Comparison of ENCODE assay signal across 8 mouse cellular contexts in genomic region chr12:24832438-24832837, GRCm38 (mm10). TPM values are rescaled to one million over a fixed set of nuclear protein-coding genes. Genes with fewer than 3 reads are reported as not detected.
DNase-seq lines count a peak whose midpoint lies in the region; ATAC-seq and TF ChIP-seq lines count a peak whose summit lies in the region.

No protein-coding gene starts in this region.

- peaks cover 2% of the 10 kb centered on the region for H3K36me3 ChIP-seq in heart, adult 2 months (ENCODE audit: control insufficient read depth, insufficient read depth, low read length)
- no peaks in the 10 kb centered on the region for H3K36me3 ChIP-seq in E14TG2a.4 (ENCODE audit: insufficient read depth, low read length)
- no peaks in the 10 kb centered on the region for H3K36me3 ChIP-seq in forebrain, embryonic 14.5 days (ENCODE audit: control insufficient read depth, insufficient read depth, low read length)
- no peaks in the 10 kb centered on the region for H3K36me3 ChIP-seq in liver, embryonic 13.5 days
- H3K36me3 ChIP-seq in thymus, adult 2 months (ENCODE audit: control insufficient read depth, insufficient read depth, low read length) = no peaks in the 10 kb centered on the region

- no peaks in the 10 kb centered on the region for H3K27me3 ChIP-seq in heart, adult 2 months (ENCODE audit: control insufficient read depth, insufficient read depth, low read length)
- H3K27me3 ChIP-seq in E14TG2a.4 (ENCODE audit: insufficient read depth, low read length) = peaks cover 9% of the 10 kb centered on the region
- H3K27me3 ChIP-seq in forebrain, embryonic 14.5 days (replicated peaks; ENCODE audit: control insufficient read depth, insufficient read depth, low read length) = no peaks in the 10 kb centered on the region
- peaks cover 18% of the 10 kb centered on the region for H3K27me3 ChIP-seq in liver, embryonic 13.5 days
- H3K27me3 ChIP-seq in thymus, adult 2 months (ENCODE audit: control insufficient read depth, insufficient read depth, low read length) = no peaks in the 10 kb centered on the region; the same call in 1 of the 2 replicates

- no peak for DNase-seq in heart, adult 2 months
- DNase-seq in heart, adult 9 months (ENCODE audit: low spot score in 2 of 2) = no peak
- no peak for DNase-seq in forebrain, embryonic 14.5 days (ENCODE audit: low spot score)
- no peak for DNase-seq in liver, embryonic 13.5 days
- DNase-seq in thymus, adult 2 months = no peak
- DNase-seq in frontal cortex, postnatal 14 days (ENCODE audit: low spot score in 2 of 2) = no peak

- no peak overlapping the region for H3K9ac ChIP-seq in heart, adult 2 months (ENCODE audit: low read depth, low read length)
- H3K9ac ChIP-seq in forebrain, embryonic 14.5 days (ENCODE audit: low read length) = peak overlapping the region; percentile 90
- H3K9ac ChIP-seq in liver, embryonic 13.5 days = peak overlapping the region; percentile 81

- H3K79me2 ChIP-seq in heart, adult 2 months (replicated peaks; ENCODE audit: control insufficient read depth, insufficient read depth, low read length) = no peaks in the 10 kb centered on the region

- H3K4me2 ChIP-seq in forebrain, embryonic 14.5 days (ENCODE audit: low read length) = peak overlapping the region; percentile 72
- H3K4me2 ChIP-seq in liver, embryonic 13.5 days = peak overlapping the region; percentile 100

- TF ChIP-seq EP300 in heart, adult 2 months (IDR thresholded peaks at IDR 0.05; ENCODE audit: insufficient read depth, low read depth, low read length) = no peak

- peaks cover 3% of the 10 kb centered on the region; the same call in 1 of the 2 replicates for H3K4me1 ChIP-seq in heart, adult 2 months (ENCODE audit: control insufficient read depth, insufficient read depth, low read length)
- peaks cover 49% of the 10 kb centered on the region for H3K4me1 ChIP-seq in E14TG2a.4 (replicated peaks; ENCODE audit: low read depth, low read length)
- H3K4me1 ChIP-seq in forebrain, embryonic 14.5 days (ENCODE audit: control insufficient read depth, insufficient read depth, low read length) = peaks cover 26% of the 10 kb centered on the region
- H3K4me1 ChIP-seq in liver, embryonic 13.5 days (replicated peaks) = peaks cover 34% of the 10 kb centered on the region
- peaks cover 7% of the 10 kb centered on the region for H3K4me1 ChIP-seq in thymus, adult 2 months (replicated peaks; ENCODE audit: control insufficient read depth, insufficient read depth, low read length)

- no peak for TF ChIP-seq POLR2A in heart, adult 2 months (IDR thresholded peaks at IDR 0.05; ENCODE audit: insufficient read depth, low read depth, low read length)
- TF ChIP-seq POLR2A in thymus, adult 2 months (IDR thresholded peaks at IDR 0.05; ENCODE audit: control insufficient read depth, extremely low read depth, insufficient read depth, low read length, poor library complexity) = no peak

- no peak for ATAC-seq in forebrain, embryonic 14.5 days
- ATAC-seq in liver, embryonic 13.5 days (ENCODE audit: low read depth) = no peak
- ATAC-seq in megakaryocyte-erythroid progenitor cell, adult 5-6 weeks (replicated peaks; ENCODE audit: low FRiP score, low TSS enrichment, poor library complexity, severe bottlenecking) = no peak

- H3K27ac ChIP-seq in heart, adult 2 months = no peak overlapping the region
- no peak overlapping the region for H3K27ac ChIP-seq in forebrain, embryonic 14.5 days (ENCODE audit: low read depth, low read length)
- H3K27ac ChIP-seq in liver, embryonic 13.5 days = no peak overlapping the region
- no peak overlapping the region for H3K27ac ChIP-seq in thymus, adult 2 months (ENCODE audit: control insufficient read depth, insufficient read depth, low read length)

- 41% methylated on average over 2 of the region's 2 CpGs for WGBS in heart, adult 2 months
- WGBS in forebrain, embryonic 14.5 days = 15% methylated on average over 2 of the region's 2 CpGs
- WGBS in liver, embryonic 13.5 days (ENCODE audit: insufficient replicate concordance) = 41% methylated on average over 2 of the region's 2 CpGs
- WGBS in thymus, adult 2 months = 70% methylated on average over 2 of the region's 2 CpGs

- no peaks in the 10 kb centered on the region for H3K9me3 ChIP-seq in E14TG2a.4 (ENCODE audit: low read length)
- no peaks in the 10 kb centered on the region for H3K9me3 ChIP-seq in forebrain, embryonic 14.5 days (replicated peaks; ENCODE audit: control insufficient read depth, low read length)
- no peaks in the 10 kb centered on the region for H3K9me3 ChIP-seq in liver, embryonic 13.5 days (replicated peaks)

- TF ChIP-seq CTCF in heart, adult 2 months (IDR thresholded peaks at IDR 0.05) = no peak
- no peak for TF ChIP-seq CTCF in E14TG2a.4 (conservative IDR thresholded peaks at IDR 0.05; ENCODE audit: low read length)
- no peak for TF ChIP-seq CTCF in thymus, adult 2 months (IDR thresholded peaks at IDR 0.05; ENCODE audit: borderline replicate concordance, control insufficient read depth, extremely low read depth, insufficient read depth, low read length, poor library complexity)

- intact Hi-C loops in heart, adult 2 months (cut with DNase I) = loop anchor here (5.0 kb wide), 1 partner anchor 115 kb away; no protein-coding TSS in a partner anchor

- H3K4me3 ChIP-seq in heart, adult 2 months = peak overlapping the region; percentile 98
- H3K4me3 ChIP-seq in E14TG2a.4 (replicated peaks; ENCODE audit: low read length) = peak overlapping the region; percentile 93
- peak overlapping the region; percentile 85 for H3K4me3 ChIP-seq in forebrain, embryonic 14.5 days (ENCODE audit: low read depth, low read length)
- peak overlapping the region; percentile 83 for H3K4me3 ChIP-seq in liver, embryonic 13.5 days (replicated peaks)
- no peak overlapping the region for H3K4me3 ChIP-seq in thymus, adult 2 months (ENCODE audit: control insufficient read depth, insufficient read depth, low read length)

RNA-seq across cellular contexts. Expression of gene Mboat2, which starts 1.8 kb away (rescaled TPM):
- 10 to 100 TPM in 1 of 2 experiments, 1 to 10 TPM in 1; 8.4 to 12.3 TPM for total RNA-seq in heart, adult 2 months (2021)
- 3.8 and 16.8 TPM in 2 replicates for polyA plus RNA-seq in heart, adult 2 months (2012; rRNA removed)
- polyA plus RNA-seq in forebrain, embryonic 14.5 days (2014; fragmentation: Nextera tagmentation; extraction: Ambion mirVana) = 68.4 and 72.6 TPM in 2 replicates
- 5.3 and 5.9 TPM in 2 replicates for polyA plus RNA-seq in liver, embryonic 13.5 days (2015; fragmentation: Nextera tagmentation; extraction: Ambion mirVana)
- total RNA-seq in megakaryocyte-erythroid progenitor cell, adult 5-6 weeks (2014; fragmentation: Nextera tagmentation) = 16.7 and 19.5 TPM in 2 replicates
- 21.3 and 38.1 TPM in 2 replicates for total RNA-seq in megakaryocyte-erythroid progenitor cell, adult 5-6 weeks (2017)
- polyA plus RNA-seq in thymus, adult 2 months (2012; rRNA removed) = 0.85 and 1.3 TPM in 2 replicates
